Mouse (Mus musculus) adrenal gland, postnatal 4 days (tissue): ENCODE results near the gene Tmem201. TPM values are rescaled to one million over a fixed set of nuclear protein-coding genes. Genes with fewer than 3 reads are reported as not detected.

Experiments used
- DNase-seq, 2 experiments: peaks; one replicate each; pipeline ENCODE4 v3.0.0; 2021 to 2022; ENCODE audit warnings: low spot score in 2 of 2, mixed read lengths in 2 of 2
- total RNA-seq, 2 experiments: library from RNA; stranded (reverse); gene quantifications; 2 replicates each; pipeline ENCODE4 v1.2.3; 2021

The Tmem201 gene
- total RNA-seq, 2 experiments from 2014 or later = 41.2 to 48.6 TPM

GRCm38 (mm10) chr4:149722104-149723020 lies 15.5 kb downstream of the Tmem201 start:
- DNase-seq = no peak

GRCm38 (mm10) chr4:149721163-149721562 lies 16.7 kb downstream of the Tmem201 start:
- DNase-seq = no peak

GRCm38 (mm10) chr4:149719686-149720085 lies 18.2 kb downstream of the Tmem201 start:
- DNase-seq = no peak

- DNase-seq = no peak
Measured at GRCm38 (mm10) chr4:149714542-149714941, 23.3 kb downstream of the Tmem201 start.

DNA sequence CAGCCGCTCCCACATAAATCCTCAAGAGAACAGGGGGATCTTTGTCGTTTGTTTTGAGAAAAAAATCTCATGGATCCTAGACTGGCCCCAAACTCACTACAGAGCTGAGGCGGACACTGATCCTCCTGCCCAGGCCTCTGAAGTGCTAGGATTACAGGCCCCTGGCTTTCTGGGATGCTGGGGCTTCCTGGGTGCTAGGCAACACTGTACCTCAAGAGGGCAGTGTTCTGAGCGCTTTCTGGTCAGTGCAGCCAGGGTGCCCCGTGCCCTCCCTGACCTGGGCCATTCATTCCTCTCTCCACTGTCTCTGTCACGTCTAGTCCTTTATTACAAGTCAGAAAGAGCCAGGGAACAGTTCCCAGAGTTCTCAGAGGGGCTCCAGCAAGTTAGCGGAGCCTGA lies 25.9 kb downstream of the Tmem201 start:
- DNase-seq = no peak

DNA sequence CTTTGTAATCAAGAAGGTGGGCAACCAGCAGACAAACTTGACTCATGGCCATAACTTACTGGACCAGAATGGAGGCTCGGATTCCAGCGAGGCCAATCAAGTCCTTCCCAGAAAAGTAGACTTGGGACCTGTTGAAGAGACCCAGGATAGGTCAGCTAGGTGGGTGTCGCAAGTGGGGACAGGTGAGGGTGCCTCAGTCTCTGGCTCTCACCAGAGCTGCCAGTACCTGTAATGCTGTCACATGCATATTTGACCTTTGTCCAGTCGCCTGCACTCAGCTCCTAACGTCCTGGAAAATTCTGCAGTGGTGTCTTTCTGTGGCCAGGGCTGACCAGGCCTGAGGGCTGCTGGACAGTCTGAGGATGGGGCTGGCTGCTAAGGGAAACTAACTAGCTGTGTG lies 26.4 kb downstream of the Tmem201 start:
- DNase-seq = no peak

DNA sequence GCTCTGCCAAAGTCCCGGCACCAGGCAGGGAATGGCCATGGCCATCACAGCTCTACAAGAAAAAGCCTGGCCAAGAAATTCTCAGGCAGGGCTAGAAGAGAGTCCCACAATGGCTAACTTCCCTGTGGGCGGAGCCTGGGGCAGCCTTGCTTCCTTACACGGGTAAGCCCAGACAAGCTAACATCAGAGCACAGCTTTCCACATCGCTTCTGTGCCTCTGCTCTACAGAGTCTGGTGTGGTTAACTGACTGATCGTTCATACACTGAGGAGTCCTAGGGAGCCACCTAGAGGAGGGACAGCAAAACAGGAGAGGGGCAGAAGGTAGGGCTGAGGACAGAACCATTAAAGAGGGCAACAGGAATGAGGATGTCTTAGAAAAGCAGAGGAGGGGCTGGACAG lies 27.3 kb downstream of the Tmem201 start:
- DNase-seq = peak in 1 of 2 experiments; percentile 25

- no peak for DNase-seq
Measured at GRCm38 (mm10) chr4:149705941-149706340, 31.9 kb downstream of the Tmem201 start.

DNA sequence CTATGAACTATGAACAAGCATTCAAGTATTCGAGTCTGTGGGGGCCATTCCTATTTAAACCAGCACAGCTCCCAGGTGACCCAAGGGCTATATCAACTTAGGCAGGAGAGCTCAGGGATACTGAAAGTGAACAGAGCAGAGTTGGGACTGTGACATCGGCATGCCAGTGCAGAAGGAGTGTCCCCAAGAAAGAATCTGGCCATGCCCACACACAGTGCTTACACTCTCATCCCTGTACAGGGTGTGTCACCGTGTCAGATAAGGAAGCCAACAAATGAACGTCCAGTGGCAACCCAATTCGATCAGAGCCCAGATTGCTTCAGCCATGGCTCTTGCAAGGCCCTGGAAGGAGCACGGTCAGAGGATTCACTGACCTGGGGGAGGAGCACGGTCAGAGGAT lies 32.5 kb downstream of the Tmem201 start:
- no peak for DNase-seq

DNA sequence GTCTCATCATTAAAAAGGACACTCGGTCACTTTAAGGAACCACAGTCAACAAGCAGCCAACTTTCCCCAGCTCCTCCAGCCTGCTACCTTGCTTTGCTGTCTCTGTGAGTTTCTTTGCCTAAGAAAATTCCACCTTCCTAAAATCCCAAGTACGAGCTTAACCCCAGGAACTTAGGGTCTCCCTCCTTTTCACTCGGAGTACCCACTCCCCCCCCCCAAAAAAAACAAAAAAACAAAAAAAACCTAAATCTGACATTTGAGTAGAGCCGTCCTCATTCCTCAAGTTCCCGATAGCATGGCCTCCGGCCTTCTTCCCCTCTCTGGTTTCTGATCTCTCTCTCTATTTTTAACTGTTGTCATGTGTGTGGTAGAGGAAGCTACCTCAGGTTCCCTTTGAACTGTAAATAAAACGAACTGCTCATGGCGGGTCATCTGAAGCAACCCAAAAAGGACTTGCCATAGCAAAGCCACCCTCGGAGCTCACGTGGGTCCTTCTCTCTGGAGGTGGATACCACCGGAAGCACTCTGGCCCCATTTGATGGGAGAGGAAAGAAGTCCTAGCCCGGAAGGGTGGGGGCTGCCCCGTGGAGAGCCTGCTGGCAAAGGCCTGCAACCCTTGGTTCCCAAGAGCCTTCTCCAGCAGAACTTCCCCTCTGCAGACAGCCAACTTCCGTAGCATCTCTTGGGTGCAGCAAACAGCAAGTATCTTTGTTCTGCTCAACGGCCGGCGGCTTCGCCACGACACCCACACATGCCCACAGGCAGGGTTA lies 35.4 kb downstream of the Tmem201 start, which contains the start of gene Pik3cd:
Pik3cd (minus strand) TSS at position 362 of the 770 bp plus-strand sequence.
- no peak for DNase-seq

DNA sequence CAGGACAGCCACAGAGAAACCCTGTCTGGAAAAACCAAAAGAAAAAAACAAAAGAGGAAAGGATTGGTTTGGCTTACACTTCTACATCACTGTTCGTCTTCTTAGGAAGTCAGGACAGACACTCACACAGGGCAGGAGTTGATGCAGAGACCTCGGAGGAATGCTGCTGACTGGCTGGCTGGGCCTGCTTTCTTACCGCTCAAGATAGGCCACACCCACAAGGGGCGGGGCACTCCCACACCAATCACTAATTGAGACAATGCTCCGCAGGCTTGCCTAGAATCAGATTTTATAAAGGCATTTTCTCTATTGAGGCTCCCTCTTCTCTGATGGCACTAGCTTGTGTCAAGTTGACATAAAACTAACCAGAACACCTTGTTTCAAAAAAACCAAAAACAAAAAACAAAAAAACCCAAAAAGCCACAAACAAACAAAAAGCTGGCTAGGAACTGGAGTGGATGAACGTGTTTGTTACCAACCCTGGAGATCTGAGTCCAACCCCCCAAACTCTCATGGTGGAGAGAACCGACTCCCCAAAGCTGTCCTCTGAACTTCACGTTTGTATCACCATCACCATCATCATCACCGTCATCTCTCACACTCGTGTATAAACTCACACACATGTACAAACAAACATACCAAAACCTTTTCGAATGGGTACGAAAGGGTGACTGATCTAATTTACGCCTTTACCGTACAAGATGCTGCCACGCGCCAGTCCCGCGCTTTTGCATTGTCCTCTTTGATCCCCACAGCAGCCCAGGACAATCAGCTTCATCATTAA lies 36.2 kb downstream of the Tmem201 start:
- no peak for DNase-seq

DNA sequence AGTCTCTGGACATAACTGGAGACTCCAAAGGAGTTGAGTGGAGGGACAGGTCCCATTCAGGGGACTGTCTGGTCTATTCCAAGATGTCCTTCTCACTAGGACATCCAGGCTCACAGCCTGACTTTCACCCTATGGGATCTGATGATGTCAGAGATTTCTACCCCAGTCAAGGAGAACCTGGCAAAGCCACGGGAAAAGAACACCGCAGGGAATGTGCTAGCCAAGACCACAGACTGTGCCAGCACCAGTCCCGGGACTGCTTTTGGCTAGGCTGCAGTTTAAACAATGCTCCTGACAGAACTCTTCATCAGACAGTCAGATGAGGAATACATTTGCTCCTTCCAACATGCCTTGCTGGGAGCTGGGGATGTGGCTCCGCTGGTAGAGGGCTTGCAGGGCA lies 37.9 kb downstream of the Tmem201 start:
- no peak for DNase-seq

DNA sequence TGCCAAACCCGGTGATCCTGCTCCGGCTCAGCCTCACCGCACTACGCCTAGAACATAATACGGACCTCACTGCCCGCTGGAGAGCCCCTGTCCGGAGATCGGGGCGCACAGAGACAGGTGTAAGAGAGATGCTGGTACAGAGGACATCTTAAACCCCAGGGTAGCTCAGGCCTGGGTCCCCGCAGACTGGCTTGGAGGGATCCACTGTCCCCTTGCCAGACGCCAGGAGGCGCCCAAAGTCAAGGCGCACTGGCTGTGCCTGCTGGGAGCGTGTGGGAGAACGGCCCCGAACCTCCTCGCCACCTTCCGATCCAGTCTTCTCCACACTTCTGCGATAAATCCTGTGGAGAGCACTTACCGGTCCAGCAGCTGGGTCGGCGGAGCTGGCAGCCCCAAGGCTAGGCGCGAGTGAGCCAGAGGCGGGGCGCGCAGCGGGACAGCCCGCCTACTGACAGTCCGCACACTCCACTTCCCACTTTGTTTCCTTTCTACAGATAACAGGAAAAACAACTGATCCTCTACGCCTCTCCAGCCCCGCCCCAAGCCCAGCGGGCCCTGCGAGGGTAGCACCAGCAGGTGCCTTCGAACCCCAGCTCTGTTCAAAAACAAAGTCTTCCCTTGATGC lies 39.5 kb downstream of the Tmem201 start:
- peak in 1 of 2 experiments; percentile 33 for DNase-seq

- DNase-seq = no peak
Measured at GRCm38 (mm10) chr4:149697506-149698196, 40.2 kb downstream of the Tmem201 start.

DNA sequence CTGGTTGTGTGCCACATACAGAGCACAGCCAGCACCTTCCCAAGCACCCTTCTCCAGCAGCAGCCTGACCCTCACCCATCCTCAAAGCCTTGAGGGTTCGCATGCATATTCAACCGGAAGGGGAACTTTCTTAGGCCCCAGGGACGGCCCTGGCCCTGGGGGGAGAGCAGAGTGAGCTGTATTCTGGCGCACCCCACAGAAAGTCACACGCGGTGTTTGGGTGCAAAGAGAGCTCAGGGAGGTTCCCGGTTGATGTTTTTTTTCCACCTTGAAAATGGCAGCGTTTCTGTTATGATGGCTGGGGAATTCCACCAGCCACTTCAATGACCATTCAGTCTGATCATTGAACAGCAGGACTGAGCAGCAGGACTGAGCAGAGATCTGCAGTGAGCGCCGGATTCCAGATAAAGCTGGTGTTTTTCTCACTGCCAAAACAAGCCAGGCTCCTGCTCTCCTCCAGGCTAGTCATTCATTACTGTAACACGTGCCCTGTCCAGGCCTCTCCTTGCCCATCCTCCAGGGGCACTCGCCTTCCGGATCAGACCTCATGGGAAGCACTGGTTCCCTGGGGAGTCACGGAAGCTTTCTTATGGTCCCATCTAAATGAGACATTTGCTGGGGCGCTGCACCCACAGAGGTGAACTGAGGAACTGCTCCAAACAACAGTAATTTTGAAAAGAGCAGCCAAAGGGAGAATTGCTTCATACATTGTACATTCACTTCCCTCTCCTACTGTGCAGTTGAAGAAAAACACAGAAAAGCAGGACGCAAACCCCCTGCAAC lies 41.5 kb downstream of the Tmem201 start:
- no peak for DNase-seq

DNA sequence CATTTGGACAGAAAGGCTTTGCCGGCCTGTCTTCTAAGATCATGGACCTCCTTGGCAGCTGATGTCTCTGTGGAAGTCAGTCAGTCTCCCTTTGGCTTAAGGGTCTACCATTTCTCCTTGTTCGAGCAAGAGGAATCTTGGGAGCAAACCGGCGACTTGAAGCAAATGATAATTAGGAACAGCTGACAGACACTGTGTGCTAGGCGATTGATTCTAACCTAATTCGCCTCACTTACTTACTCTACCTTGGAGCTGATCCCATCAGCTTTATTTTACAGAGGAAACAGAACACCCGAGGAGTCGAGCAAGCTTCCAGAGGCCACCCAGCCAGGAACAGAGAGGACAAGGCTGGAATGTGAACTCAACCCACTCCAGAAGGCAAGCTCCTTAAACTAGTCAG lies 46.5 kb downstream of the Tmem201 start:
- DNase-seq = no peak

DNA sequence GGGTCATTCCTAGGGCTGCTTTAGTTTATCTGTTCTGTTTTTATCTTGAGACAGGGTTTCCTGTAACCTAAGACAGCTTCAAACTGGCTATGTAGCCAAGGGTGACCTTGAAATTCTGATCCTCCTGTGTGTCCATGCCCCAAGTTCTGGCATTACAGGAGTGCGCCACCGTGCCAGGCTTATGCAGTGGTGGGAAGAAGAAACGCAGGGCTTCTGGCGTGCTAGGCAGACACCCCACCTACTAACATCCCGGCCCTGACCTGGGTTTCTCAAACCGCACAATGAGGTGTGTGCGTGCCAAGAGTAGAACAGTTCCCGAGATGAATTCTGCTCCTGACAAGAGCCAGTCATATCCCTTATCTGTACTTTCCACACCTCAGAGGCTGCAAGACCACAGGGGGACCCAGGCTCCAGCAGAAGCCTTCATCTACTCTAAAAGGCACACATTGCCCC lies 47.0 kb downstream of the Tmem201 start:
- DNase-seq = no peak

- no peak for DNase-seq
Measured at GRCm38 (mm10) chr4:149689822-149690700, 47.8 kb downstream of the Tmem201 start.
